Mouse (Mus musculus) cerebellum, postnatal 10 days (tissue): ENCODE results near the gene Ppib.

Source experiments
- DNase-seq, 2 experiments: peaks; one replicate each; pipeline ENCODE4 v3.0.0; 2021; ENCODE audit warnings: mixed read lengths in 2 of 2

Ppib gene

GRCm38 (mm10) chr9:66078493-66078892 lies 18.5 kb downstream of the Ppib start:
- DNase-seq, result peak in 1 of 2 experiments; percentile 43

DNA sequence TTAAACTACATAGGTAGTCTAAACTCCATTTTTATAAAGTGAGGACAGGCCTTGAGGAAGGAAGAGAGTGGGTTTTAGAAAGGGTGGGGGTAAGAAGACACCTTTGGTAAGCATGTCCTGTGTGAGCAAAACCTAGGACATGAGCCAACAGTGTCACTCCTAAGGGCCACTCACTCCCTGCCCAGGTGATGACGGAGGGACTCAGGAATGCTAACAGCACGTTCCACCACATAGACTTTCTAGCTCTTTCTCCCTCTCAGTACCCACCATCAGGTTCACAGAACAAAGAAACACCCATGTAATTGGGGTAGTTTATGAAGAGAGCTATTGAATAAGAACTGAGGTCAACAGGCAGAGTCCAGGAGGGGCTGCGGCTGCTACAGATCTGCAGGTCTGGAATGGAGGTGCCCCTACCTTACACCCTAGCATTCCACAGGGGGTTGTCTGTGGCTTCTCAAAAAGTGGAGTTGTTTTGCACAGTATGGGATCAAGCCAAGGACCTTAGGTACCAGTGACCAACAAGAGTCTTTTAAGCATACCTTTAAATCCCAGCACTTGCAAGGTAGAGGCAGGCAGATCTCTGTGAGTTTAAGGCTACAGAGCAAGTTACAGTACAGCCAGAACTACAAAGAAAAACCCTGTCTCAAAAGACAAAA lies 20.9 kb downstream of the Ppib start:
- DNase-seq, result no peak

GRCm38 (mm10) chr9:66081999-66082398 lies 22.0 kb downstream of the Ppib start:
- no peak for DNase-seq

GRCm38 (mm10) chr9:66084171-66084570 lies 24.1 kb downstream of the Ppib start:
- DNase-seq, result peak; percentile 60 to 76

- no peak for DNase-seq
Measured at GRCm38 (mm10) chr9:66087062-66087461, 27.0 kb downstream of the Ppib start.

- peak; percentile 79 to 80 for DNase-seq
Measured at GRCm38 (mm10) chr9:66088411-66088810, 28.4 kb downstream of the Ppib start.

GRCm38 (mm10) chr9:66090593-66091244 lies 30.7 kb downstream of the Ppib start:
- peak; percentile 25 to 49 for DNase-seq

GRCm38 (mm10) chr9:66091327-66092231 lies 31.6 kb downstream of the Ppib start:
- peak; percentile 32 to 34 for DNase-seq

GRCm38 (mm10) chr9:66092664-66093063 lies 32.6 kb downstream of the Ppib start:
- no peak for DNase-seq

GRCm38 (mm10) chr9:66101577-66101976 lies 41.6 kb downstream of the Ppib start:
- peak in 1 of 2 experiments; percentile 20 for DNase-seq

DNA sequence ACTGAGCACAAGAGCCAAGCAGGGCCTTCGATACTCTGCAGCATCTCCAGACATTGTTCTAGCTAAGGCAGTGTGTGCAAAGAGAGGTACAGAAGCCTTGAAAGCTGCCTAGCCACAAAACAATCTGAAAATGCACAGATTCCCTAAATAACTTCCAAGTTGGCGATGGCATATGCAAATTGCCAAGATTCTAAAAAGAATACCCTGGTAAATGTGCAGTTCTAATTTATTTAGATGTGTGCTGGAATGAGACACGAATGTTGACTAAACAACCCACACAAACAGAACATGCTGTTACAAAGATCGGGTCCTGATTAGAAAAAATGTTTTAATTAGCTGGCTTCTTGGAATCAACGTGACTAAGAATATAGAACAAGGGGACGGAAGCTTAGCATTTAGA lies 42.6 kb downstream of the Ppib start:
- DNase-seq, result no peak

- no peak for DNase-seq
Measured at GRCm38 (mm10) chr9:66104601-66105000, 44.6 kb downstream of the Ppib start.

GRCm38 (mm10) chr9:66105168-66105567 lies 45.1 kb downstream of the Ppib start:
- DNase-seq, result no peak

DNA sequence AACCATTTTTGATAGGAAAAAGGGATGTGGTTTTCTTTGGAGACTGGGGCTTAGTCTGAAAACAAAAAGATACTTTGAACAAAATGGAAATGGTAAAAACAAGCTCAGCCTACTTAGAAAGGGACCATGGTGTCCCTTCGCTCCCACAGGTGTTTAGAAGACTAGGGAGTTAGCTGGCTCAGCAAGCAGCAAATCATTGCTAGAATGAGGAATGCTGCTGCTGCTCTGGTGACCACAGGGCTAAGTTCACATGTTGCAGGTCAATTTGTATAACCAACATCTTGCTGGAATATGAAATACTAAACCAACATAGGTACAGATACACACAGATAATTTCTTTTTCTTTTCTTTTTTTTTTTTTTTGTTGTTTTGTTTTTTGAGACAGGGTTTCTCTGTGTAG lies 49.6 kb downstream of the Ppib start:
- no peak for DNase-seq

- DNase-seq, result no peak
Measured at GRCm38 (mm10) chr9:66110126-66110525, 50.1 kb downstream of the Ppib start.

DNA sequence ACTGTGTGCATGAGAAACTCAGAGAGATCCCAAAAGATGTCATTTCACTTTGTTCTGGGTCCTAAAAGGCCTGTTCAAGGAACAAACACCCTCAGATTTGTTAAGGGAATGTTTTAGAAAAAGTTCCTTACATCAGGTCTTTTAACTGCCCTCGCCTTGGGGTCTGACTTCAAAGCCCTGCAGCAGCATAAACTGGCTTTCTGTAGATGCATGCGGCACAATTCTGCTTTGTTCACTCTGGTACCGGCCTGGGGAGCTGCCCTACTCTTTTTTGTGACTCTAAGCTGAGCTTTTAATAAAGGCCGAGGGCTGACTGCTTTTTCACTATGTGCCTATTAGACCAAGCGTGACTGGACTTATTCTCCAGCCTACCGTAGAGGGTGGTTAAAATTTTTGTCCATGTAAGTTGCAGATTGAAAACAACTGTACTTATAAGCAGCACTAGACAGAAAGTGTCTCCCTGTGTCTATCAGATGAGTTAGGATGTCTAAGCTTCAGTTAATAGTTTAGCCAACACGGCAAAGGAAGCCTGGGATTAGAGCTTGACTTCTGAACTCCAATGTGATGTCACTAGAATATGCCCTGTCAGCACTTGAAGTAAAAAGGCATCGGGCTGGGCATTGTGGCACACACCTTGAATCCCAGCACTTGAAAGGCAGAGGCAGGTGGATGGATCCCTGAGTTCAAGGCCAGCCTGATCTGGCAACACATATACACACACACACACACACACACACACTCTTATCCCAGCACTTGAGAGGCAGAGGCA lies 50.8 kb downstream of the Ppib start:
- no peak for DNase-seq

DNA sequence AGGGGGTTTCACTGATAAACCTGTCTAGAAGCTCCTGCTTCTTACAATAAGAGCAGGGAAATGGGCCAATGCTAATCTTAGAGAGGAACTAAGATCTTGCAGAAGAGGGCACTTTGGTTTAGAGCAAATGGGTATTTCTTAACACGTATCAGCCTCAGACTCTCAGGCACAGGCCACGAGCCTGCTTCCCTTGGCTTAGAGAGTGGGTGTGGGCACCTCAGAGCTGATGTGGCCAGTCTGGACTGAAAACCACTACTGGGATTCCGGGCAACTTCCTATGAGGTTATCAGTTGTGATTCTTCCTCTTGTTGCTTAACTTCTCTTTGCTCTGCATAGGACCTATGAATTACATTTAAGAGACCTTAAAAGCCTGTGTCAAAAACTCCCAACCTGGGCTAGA lies 54.3 kb downstream of the Ppib start:
- no peak for DNase-seq
